Comparison of ENCODE assay signal across 12 mouse cellular contexts in genomic region chr11:96260310-96260970, GRCm38 (mm10). TPM values are rescaled to one million over a fixed set of nuclear protein-coding genes. Genes with fewer than 3 reads are reported as not detected.
DNase-seq lines count a peak whose midpoint lies in the region; ATAC-seq and TF ChIP-seq lines count a peak whose summit lies in the region.
"Had no signal": no experiment of that assay in that cellular context is flagged by ENCODE, and none has a peak within 500 bp of the region (broad histone marks: within the 10 kb centered on the region; RNA-seq: fewer than 3 reads in every experiment).

No protein-coding gene starts in this region.

- 4% methylated on average over 23 of the region's 23 CpGs for WGBS in lung, postnatal 0 days

- ATAC-seq in lung, postnatal 0 days: peak; percentile 86
- no peak for ATAC-seq in granulocyte monocyte progenitor cell, adult 5-6 weeks (replicated peaks; ENCODE audit: poor library complexity, severe bottlenecking)

- no peak overlapping the region for H3K27ac ChIP-seq in lung, postnatal 0 days (ENCODE audit: low read length)
- H3K27ac ChIP-seq: embryonic facial prominence, embryonic 12.5 days; stomach, embryonic 15.5 days had no signal

- H3K9ac ChIP-seq in lung, postnatal 0 days (replicated peaks; ENCODE audit: low read depth): no peak overlapping the region
- H3K9ac ChIP-seq: embryonic facial prominence, embryonic 12.5 days; stomach, embryonic 15.5 days had no signal

- H3K9me3 ChIP-seq in lung, postnatal 0 days (ENCODE audit: low read length): no peaks in the 10 kb centered on the region
- H3K9me3 ChIP-seq: embryonic facial prominence, embryonic 12.5 days; stomach, embryonic 15.5 days had no signal

- H3K36me3 ChIP-seq in lung, postnatal 0 days (ENCODE audit: insufficient read depth, low read length): no peaks in the 10 kb centered on the region
- H3K36me3 ChIP-seq: embryonic facial prominence, embryonic 12.5 days; stomach, embryonic 15.5 days had no signal

- no peak for TF ChIP-seq EP300 in lung, postnatal 0 days (IDR thresholded peaks at IDR 0.05)

- TF ChIP-seq CTCF in lung, postnatal 0 days (IDR thresholded peaks at IDR 0.05): no peak

- H3K4me3 ChIP-seq in lung, postnatal 0 days (ENCODE audit: low read depth, low read length): no peak overlapping the region
- H3K4me3 ChIP-seq: embryonic facial prominence, embryonic 12.5 days; stomach, embryonic 15.5 days had no signal

- peak; percentile 64 for DNase-seq in ES-CJ7 (ENCODE audit: low read depth, low spot score)
- peak; percentile 93 for DNase-seq in adrenal gland, adult 2 months
- DNase-seq in kidney, adult 18-20 months: peak; percentile 59
- peak; percentile 87 for DNase-seq in lung, postnatal 0 days (ENCODE audit: low spot score)
- DNase-seq in spleen, postnatal 36 days (ENCODE audit: low spot score in 2 of 2): no peak
- no peak for DNase-seq in ovary, postnatal 36 days (ENCODE audit: low spot score)

- H3K4me2 ChIP-seq in lung, postnatal 0 days (replicated peaks; ENCODE audit: low read depth, low read length): no peak overlapping the region
- H3K4me2 ChIP-seq: embryonic facial prominence, embryonic 12.5 days; stomach, embryonic 15.5 days had no signal

- H3K27me3 ChIP-seq in lung, postnatal 0 days (replicated peaks; ENCODE audit: insufficient read depth, low read length): peaks cover 77% of the 10 kb centered on the region

- no peaks in the 10 kb centered on the region for H3K4me1 ChIP-seq in lung, postnatal 0 days (ENCODE audit: insufficient read depth, low read depth, low read length)
- H3K4me1 ChIP-seq: embryonic facial prominence, embryonic 12.5 days had no signal

RNA-seq across cellular contexts. Expression of gene Hoxb9, which starts 10.8 kb away (rescaled TPM):
- 100 to 1,000 TPM; 183 to 377 TPM for total RNA-seq in adrenal gland, adult 2 months (2021)
- polyA plus RNA-seq in adrenal gland, adult 2 months (2012; rRNA removed): 156 and 180 TPM in 2 replicates
- not detected in 2 replicates for polyA plus RNA-seq in lung, postnatal 0 days (2015; fragmentation: Nextera tagmentation; extraction: Ambion mirVana)
- not detected in 2 replicates for total RNA-seq in granulocyte monocyte progenitor cell, adult 5-6 weeks (2014; fragmentation: Nextera tagmentation)
- not detected in 2 replicates for total RNA-seq in granulocyte monocyte progenitor cell, adult 5-6 weeks (2017)
- total RNA-seq: monocyte, adult 5-6 weeks had no signal
- polyA plus RNA-seq: heart, postnatal 0 days had no signal

RNA-seq across cellular contexts. Expression of gene Hoxb8, which starts 21.3 kb away (rescaled TPM):
- total RNA-seq in adrenal gland, adult 2 months (2021): 10 to 100 TPM; 67.3 to 93.9 TPM
- 357 and 428 TPM in 2 replicates for polyA plus RNA-seq in adrenal gland, adult 2 months (2012; rRNA removed)
- 0.23 and 0.35 TPM in 2 replicates for polyA plus RNA-seq in lung, postnatal 0 days (2015; fragmentation: Nextera tagmentation; extraction: Ambion mirVana)
- not detected in 2 replicates for total RNA-seq in granulocyte monocyte progenitor cell, adult 5-6 weeks (2014; fragmentation: Nextera tagmentation)
- not detected in 2 replicates for total RNA-seq in granulocyte monocyte progenitor cell, adult 5-6 weeks (2017)
- total RNA-seq: left cerebral cortex, adult 8-10 months; monocyte, adult 5-6 weeks had no signal
- polyA plus RNA-seq: embryonic facial prominence, embryonic 12.5 days; heart, postnatal 0 days had no signal

RNA-seq across cellular contexts. Expression of gene Hoxb7, which starts 26.0 kb away (rescaled TPM):
- 10 to 100 TPM; 46.4 to 46.7 TPM for total RNA-seq in adrenal gland, adult 2 months (2021)
- polyA plus RNA-seq in adrenal gland, adult 2 months (2012; rRNA removed): 48.8 and 55.9 TPM in 2 replicates
- 1.3 and 1.9 TPM in 2 replicates for polyA plus RNA-seq in lung, postnatal 0 days (2015; fragmentation: Nextera tagmentation; extraction: Ambion mirVana)
- not detected in 2 replicates for total RNA-seq in granulocyte monocyte progenitor cell, adult 5-6 weeks (2014; fragmentation: Nextera tagmentation)
- total RNA-seq in granulocyte monocyte progenitor cell, adult 5-6 weeks (2017): not detected in 2 replicates
- total RNA-seq: left cerebral cortex, adult 8-10 months; monocyte, adult 5-6 weeks had no signal
- polyA plus RNA-seq: embryonic facial prominence, embryonic 12.5 days had no signal

RNA-seq across cellular contexts. Expression of gene Hoxb6, which starts 31.8 kb away (rescaled TPM):
- 10 to 100 TPM; 33.0 to 72.2 TPM for total RNA-seq in adrenal gland, adult 2 months (2021)
- polyA plus RNA-seq in adrenal gland, adult 2 months (2012; rRNA removed): 201 and 210 TPM in 2 replicates
- 7.3 and 7.4 TPM in 2 replicates for polyA plus RNA-seq in lung, postnatal 0 days (2015; fragmentation: Nextera tagmentation; extraction: Ambion mirVana)
- total RNA-seq in granulocyte monocyte progenitor cell, adult 5-6 weeks (2014; fragmentation: Nextera tagmentation): not detected in 2 replicates
- not detected in 2 replicates for total RNA-seq in granulocyte monocyte progenitor cell, adult 5-6 weeks (2017)
- total RNA-seq: left cerebral cortex, adult 8-10 months; monocyte, adult 5-6 weeks had no signal
- polyA plus RNA-seq: embryonic facial prominence, embryonic 12.5 days; heart, postnatal 0 days had no signal

RNA-seq across cellular contexts. Expression of gene Hoxb5, which starts 42.7 kb away (rescaled TPM):
- total RNA-seq in adrenal gland, adult 2 months (2021): 10 to 100 TPM; 15.2 to 31.6 TPM
- polyA plus RNA-seq in adrenal gland, adult 2 months (2012; rRNA removed): 43.4 and 45.6 TPM in 2 replicates
- 16.8 and 17.3 TPM in 2 replicates for polyA plus RNA-seq in lung, postnatal 0 days (2015; fragmentation: Nextera tagmentation; extraction: Ambion mirVana)
- not detected in 2 replicates for total RNA-seq in granulocyte monocyte progenitor cell, adult 5-6 weeks (2014; fragmentation: Nextera tagmentation)
- total RNA-seq in granulocyte monocyte progenitor cell, adult 5-6 weeks (2017): 0.05 TPM in 1 of 2 replicates, not detected in the other
- total RNA-seq: left cerebral cortex, adult 8-10 months; monocyte, adult 5-6 weeks had no signal

Comparison
In these comparisons a context has a peak if more than half of its experiments do, and no peak if none do; other contexts are left out.
1. DNase-seq: peak in ES-CJ7 (single experiment), adrenal gland, adult 2 months (single experiment), kidney, adult 18-20 months (single experiment) and lung, postnatal 0 days (single experiment); none in spleen, postnatal 36 days (0 of 2) and ovary, postnatal 36 days (single experiment).
2. RNA of gene Hoxb9, which starts 10.8 kb away (total RNA-seq): 183 to 377 TPM in adrenal gland, adult 2 months; not detected in granulocyte monocyte progenitor cell, adult 5-6 weeks; every median in the first group is over 100 times any median in the second.
3. RNA of gene Hoxb8, which starts 21.3 kb away (total RNA-seq): 67.3 to 93.9 TPM in adrenal gland, adult 2 months; not detected in granulocyte monocyte progenitor cell, adult 5-6 weeks; every median in the first group is over 10 times any median in the second.
4. RNA of gene Hoxb7, which starts 26.0 kb away (total RNA-seq): 46.4 to 46.7 TPM in adrenal gland, adult 2 months; not detected in granulocyte monocyte progenitor cell, adult 5-6 weeks; every median in the first group is over 10 times any median in the second.